Mouse (Mus musculus) forebrain, embryonic 14.5 days (tissue): ENCODE data around the gene Lum. TPM values are rescaled to one million over a fixed set of nuclear protein-coding genes. Genes with fewer than 3 reads are reported as not detected.

Source experiments
- ATAC-seq: fragments of 200-750 bp; cut with Nextera tagmentation; 2 replicates; pipeline ENCODE4 v1.8.0; 2017; ENCODE audit warnings: mild to moderate bottlenecking, moderate library complexity
- DNase-seq: peaks from one replicate; pipeline ENCODE4 v3.0.0-alpha.2; 2015; ENCODE audit warnings: low spot score
- H3K27ac ChIP-seq: fragments of 300-500 bp; sonication (generic); 2 replicates; pipeline ENCODE4 v1.5.1; 2014; ENCODE audit warnings: low read depth, mild to moderate bottlenecking, control low read depth, low read length, moderate library complexity
- H3K27me3 ChIP-seq: fragments of 300-500 bp; sonication (generic); replicated peaks from 2 replicates; pipeline ENCODE4 v1.6.1; 2014; ENCODE audit warnings: low read length, control low read depth, mixed read lengths; ENCODE audit not compliant: control insufficient read depth, insufficient read depth
- H3K36me3 ChIP-seq: fragments of 300-500 bp; sonication (generic); 2 replicates; pipeline ENCODE4 v1.6.1; 2014; ENCODE audit warnings: low read length, control low read depth; ENCODE audit not compliant: control insufficient read depth, insufficient read depth
- H3K4me1 ChIP-seq: fragments of 300-500 bp; sonication (generic); 2 replicates; pipeline ENCODE4 v1.6.1; 2014; ENCODE audit warnings: antibody characterized with exemption, low read length, control low read depth; ENCODE audit not compliant: control insufficient read depth, insufficient read depth
- H3K4me2 ChIP-seq: fragments of 300-500 bp; sonication (generic); 2 replicates; pipeline ENCODE4 v1.6.1; 2014; ENCODE audit warnings: mild to moderate bottlenecking, control low read depth, low read length
- H3K4me3 ChIP-seq: fragments of 300-500 bp; sonication (generic); 2 replicates; pipeline ENCODE4 v1.5.1; 2014; ENCODE audit warnings: low read depth, low read length, control low read depth
- H3K9ac ChIP-seq: fragments of 300-500 bp; sonication (generic); 2 replicates; pipeline ENCODE4 v1.6.1; 2014; ENCODE audit warnings: mild to moderate bottlenecking, low read length, control low read depth, moderate library complexity
- H3K9me3 ChIP-seq: fragments of 300-500 bp; sonication (generic); replicated peaks from 2 replicates; pipeline ENCODE4 v1.6.1; 2016; ENCODE audit warnings: low read length, control low read depth, mixed read lengths; ENCODE audit not compliant: control insufficient read depth
- WGBS: fragments of 180-500 bp; shearing (Covaris S2); extraction: QIAGEN DNeasy Blood & Tissue Kit; methylation state at CpG from one replicate; pipeline ENCODE4 v1.1.7; 2014; 5-methylcytosine and 5-hydroxymethylcytosine counted together
- polyA plus RNA-seq: library from polyadenylated mRNA; unstranded; fragments of >200 nt; fragmentation: Nextera tagmentation; extraction: Ambion mirVana; gene quantifications from 2 replicates; pipeline ENCODE4 v1.2.1, GENCODE M21; 2014

Gene Lum
- polyA plus RNA-seq, 1 experiment from 2014 or later, result 30.8 TPM

DNA sequence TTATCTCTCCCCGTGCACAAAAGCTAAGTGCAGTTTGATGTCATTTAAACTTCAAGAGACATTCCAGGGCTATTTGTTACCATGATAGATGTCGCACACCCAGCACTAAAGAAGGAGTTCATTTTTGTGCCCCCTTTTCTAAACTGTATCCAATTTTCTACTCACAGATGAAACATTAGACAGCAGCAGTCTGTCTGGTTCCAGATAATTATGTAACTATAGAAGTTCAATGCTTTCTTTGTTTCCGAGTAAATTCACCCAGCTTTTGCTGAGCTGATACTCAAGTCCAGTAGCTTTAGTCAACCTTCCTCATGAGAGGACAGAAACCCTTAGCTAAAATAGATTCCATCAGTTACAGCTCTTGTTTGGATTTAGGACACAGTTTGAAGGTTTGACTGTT lies 19.2 kb downstream of the Lum start:
- 66% methylated on average over 3 of the region's 3 CpGs for WGBS
- no peak overlapping the region for H3K4me3 ChIP-seq
- H3K27me3 ChIP-seq, result no peaks in the 10 kb centered on the region
- H3K9me3 ChIP-seq, result no peaks in the 10 kb centered on the region
- DNase-seq, result no peak
- ATAC-seq, result no peak
- no peaks in the 10 kb centered on the region for H3K4me1 ChIP-seq
- no peak overlapping the region for H3K9ac ChIP-seq
- no peaks in the 10 kb centered on the region for H3K36me3 ChIP-seq
- H3K4me2 ChIP-seq, result no peak overlapping the region
- H3K27ac ChIP-seq, result no peak overlapping the region

- Histone ChIP-seq H3K27ac (no peak overlapping the region), H3K4me3 (no peak overlapping the region), H3K27me3 (no peaks in the 10 kb centered on the region), H3K9ac (no peak overlapping the region), H3K4me2 (no peak overlapping the region), H3K9me3 (no peaks in the 10 kb centered on the region), H3K36me3 (no peaks in the 10 kb centered on the region), H3K4me1 (no peaks in the 10 kb centered on the region)
- 82% methylated on average over 5 of the region's 5 CpGs for WGBS
- ATAC-seq (no peak), DNase-seq (no peak)
These were observed 22.2 kb downstream of the Lum start for GRCm38 (mm10) chr10:97587159-97587558.

GRCm38 (mm10) chr10:97589574-97589973 lies 24.6 kb downstream of the Lum start:
- no peak overlapping the region for H3K27ac ChIP-seq
- no peaks in the 10 kb centered on the region for H3K27me3 ChIP-seq
- no peak for DNase-seq

DNA sequence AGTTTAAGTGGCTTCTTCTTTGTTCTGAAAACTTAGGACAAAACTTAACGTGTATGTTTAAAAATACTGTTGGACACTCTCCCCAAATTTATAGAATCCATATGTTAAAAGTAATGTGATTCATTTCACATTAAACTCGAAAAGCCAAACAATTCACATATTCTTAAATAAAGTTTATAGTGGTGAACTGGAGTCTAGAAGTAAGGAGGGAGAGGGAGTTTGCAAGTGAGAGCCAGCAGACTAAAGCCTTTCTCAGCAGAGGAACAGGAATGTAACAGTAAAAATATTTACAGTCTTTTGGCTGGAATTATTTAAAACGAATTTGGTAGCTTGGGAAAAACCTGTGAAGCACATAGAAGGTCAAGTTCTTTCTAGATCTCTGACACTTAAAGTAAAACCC lies 26.1 kb downstream of the Lum start:
- H3K9me3 ChIP-seq, result no peaks in the 10 kb centered on the region
- no peak overlapping the region for H3K4me3 ChIP-seq
- DNase-seq (no peak), ATAC-seq (no peak)
- H3K4me1 ChIP-seq, result no peaks in the 10 kb centered on the region
- H3K27me3 ChIP-seq, result no peaks in the 10 kb centered on the region
- H3K9ac ChIP-seq, result no peak overlapping the region
- H3K27ac ChIP-seq, result no peak overlapping the region
- H3K36me3 ChIP-seq, result no peaks in the 10 kb centered on the region
- no peak overlapping the region for H3K4me2 ChIP-seq
- WGBS, result 69% methylated on average over 3 of the region's 3 CpGs

More at GRCm38 (mm10) chr10:97589574-97589973, 24.6 kb downstream of the Lum start:
- Histone ChIP-seq H3K4me2 (no peak overlapping the region), H3K4me3 (no peak overlapping the region), H3K9ac (no peak overlapping the region), H3K36me3 (no peaks in the 10 kb centered on the region), H3K4me1 (no peaks in the 10 kb centered on the region), H3K9me3 (no peaks in the 10 kb centered on the region)
- ATAC-seq, result no peak
- 93% methylated on average over 6 of the region's 6 CpGs for WGBS

- Histone ChIP-seq H3K4me2 (no peak overlapping the region), H3K36me3 (no peaks in the 10 kb centered on the region), H3K27me3 (no peaks in the 10 kb centered on the region), H3K27ac (no peak overlapping the region), H3K9me3 (no peaks in the 10 kb centered on the region), H3K4me3 (no peak overlapping the region), H3K4me1 (no peaks in the 10 kb centered on the region), H3K9ac (no peak overlapping the region)
- ATAC-seq (no peak), DNase-seq (no peak)
- 72% methylated on average over 3 of the region's 3 CpGs for WGBS
These were observed 26.8 kb downstream of the Lum start for GRCm38 (mm10) chr10:97591685-97592084.

DNA sequence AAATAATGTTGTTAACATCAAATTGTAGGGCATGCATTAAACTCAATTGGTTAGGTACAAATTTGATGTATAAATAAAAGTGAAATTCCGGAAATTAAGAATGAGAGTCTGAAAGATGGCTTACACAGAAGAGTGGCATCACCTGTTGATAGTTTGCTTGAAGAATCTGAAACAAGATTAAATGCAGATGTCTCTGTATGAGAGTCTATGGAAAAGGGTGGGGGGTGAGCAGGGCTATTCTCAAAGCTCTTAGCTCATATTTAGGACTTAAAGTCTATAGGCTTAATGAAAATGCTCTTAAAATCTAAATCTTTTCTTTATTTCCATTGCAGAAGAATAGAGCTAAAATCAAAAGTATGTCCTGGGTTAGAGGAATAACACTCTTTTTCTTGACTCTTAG lies 30.8 kb downstream of the Lum start:
- 83% methylated on average over 1 of the region's 1 CpGs for WGBS
- Histone ChIP-seq H3K27me3 (no peaks in the 10 kb centered on the region), H3K36me3 (no peaks in the 10 kb centered on the region), H3K4me1 (no peaks in the 10 kb centered on the region), H3K4me3 (no peak overlapping the region), H3K27ac (no peak overlapping the region), H3K9me3 (no peaks in the 10 kb centered on the region), H3K9ac (no peak overlapping the region), H3K4me2 (no peak overlapping the region)
- DNase-seq (no peak), ATAC-seq (no peak)

DNA sequence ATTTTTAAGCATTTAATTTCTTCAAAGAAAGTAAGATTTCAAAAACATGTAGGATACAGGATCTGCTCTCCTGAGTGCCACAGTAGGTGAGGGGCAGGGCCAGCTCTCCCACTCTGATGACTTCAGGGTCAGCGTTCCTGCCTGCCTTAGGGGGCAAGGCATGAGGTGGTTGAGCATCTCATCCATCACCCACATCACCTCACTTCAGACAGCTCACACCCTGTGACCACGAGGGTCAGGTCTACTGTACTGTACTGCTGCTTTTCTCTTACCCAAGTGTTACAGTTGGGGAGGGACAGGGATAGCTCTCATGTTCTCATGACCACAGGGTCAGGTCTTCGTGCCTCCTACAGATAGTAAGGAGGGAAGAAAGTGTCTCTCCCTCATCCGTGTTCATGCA lies 36.8 kb downstream of the Lum start:
- 87% methylated on average over 4 of the region's 4 CpGs for WGBS
- H3K9ac ChIP-seq, result no peak overlapping the region
- H3K36me3 ChIP-seq, result no peaks in the 10 kb centered on the region
- no peak for DNase-seq
- no peak overlapping the region for H3K27ac ChIP-seq
- H3K4me3 ChIP-seq, result no peak overlapping the region
- H3K4me1 ChIP-seq, result no peaks in the 10 kb centered on the region
- H3K9me3 ChIP-seq, result no peaks in the 10 kb centered on the region
- ATAC-seq, result no peak
- no peak overlapping the region for H3K4me2 ChIP-seq
- H3K27me3 ChIP-seq, result no peaks in the 10 kb centered on the region

- H3K27me3 ChIP-seq, result no peaks in the 10 kb centered on the region
- no peaks in the 10 kb centered on the region for H3K4me1 ChIP-seq
- no peak overlapping the region for H3K4me2 ChIP-seq
- H3K9me3 ChIP-seq, result no peaks in the 10 kb centered on the region
- DNase-seq (no peak), ATAC-seq (no peak)
- H3K36me3 ChIP-seq, result no peaks in the 10 kb centered on the region
- no peak overlapping the region for H3K9ac ChIP-seq
- no peak overlapping the region for H3K4me3 ChIP-seq
- H3K27ac ChIP-seq, result no peak overlapping the region
These were observed 38.3 kb downstream of the Lum start for GRCm38 (mm10) chr10:97603256-97603655.

- WGBS, result 81% methylated on average over 2 of the region's 2 CpGs
These were observed 41.7 kb downstream of the Lum start, which contains the start of gene Kera for GRCm38 (mm10) chr10:97606579-97606978. TSS of gene Kera (plus strand) at chr10:97606879.

More at GRCm38 (mm10) chr10:97606579-97606978, 41.7 kb downstream of the Lum start, which contains the start of gene Kera:
- Histone ChIP-seq H3K4me3 (no peak within 1 kb of the TSS), H3K27me3 (no peaks in the 10 kb centered on the region), H3K4me2 (no peak within 1 kb of the TSS), H3K9ac (no peak within 1 kb of the TSS), H3K9me3 (no peaks in the 10 kb centered on the region), H3K36me3 (no peaks in the 10 kb centered on the region), H3K27ac (no peak within 1 kb of the TSS), H3K4me1 (no peaks in the 10 kb centered on the region)
- ATAC-seq, result no peak
- DNase-seq, result no peak
